Mouse (Mus musculus) layer of hippocampus, postnatal 36 days (tissue): ENCODE data around the gene Terf2. TPM values are rescaled to one million over a fixed set of nuclear protein-coding genes. Genes with fewer than 3 reads are reported as not detected.
A peak's percentile ranks its signal among the peaks of the same experiment; 100 is the strongest.

ENCODE experiments used
- DNase-seq, 2 experiments: peaks; one replicate each; pipeline ENCODE4 v3.0.0; 2022
- total RNA-seq, 2 experiments: library from RNA; stranded (reverse); gene quantifications; 2 replicates each; pipeline ENCODE4 v1.2.3; 2021

The Terf2 gene
- 10 to 100 TPM; 31.9 to 32.0 TPM for total RNA-seq

DNA sequence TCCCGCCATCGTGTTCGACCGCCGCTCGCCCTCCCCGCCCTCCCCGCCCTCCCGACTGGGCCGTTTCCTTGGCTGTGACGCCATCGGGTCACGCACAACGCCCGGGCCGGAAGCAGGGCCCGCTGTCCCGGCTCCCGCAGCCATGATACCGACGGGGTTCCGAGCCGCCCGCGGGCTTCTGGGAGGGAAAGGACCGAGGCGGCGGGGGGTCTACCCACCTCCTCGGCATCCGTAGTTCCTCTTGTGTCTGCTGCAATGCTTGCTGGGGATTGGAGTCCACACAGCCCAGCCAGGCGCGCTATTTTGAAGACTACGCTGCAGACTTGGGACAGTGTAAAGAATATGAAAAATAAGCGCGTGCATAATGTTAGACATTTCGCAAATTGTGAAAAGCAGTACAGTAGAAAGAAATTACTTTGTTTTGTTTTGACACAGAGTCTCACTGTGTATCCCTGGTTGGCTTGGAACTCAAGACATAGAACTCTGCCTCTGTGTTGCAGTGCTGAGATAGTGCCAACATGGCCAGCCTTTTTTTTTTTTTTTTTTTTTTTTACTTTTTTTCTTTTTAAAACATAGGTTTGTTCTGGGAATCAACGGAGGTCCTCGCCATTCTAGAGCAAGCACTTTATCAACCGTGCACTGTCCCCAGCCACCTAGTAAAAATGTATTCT is at the start of gene Terf2:
Gene Terf2, minus strand, starts transcription at position 182 of the 671 bp plus-strand sequence.
- peak; percentile 93 to 95 for DNase-seq

DNA sequence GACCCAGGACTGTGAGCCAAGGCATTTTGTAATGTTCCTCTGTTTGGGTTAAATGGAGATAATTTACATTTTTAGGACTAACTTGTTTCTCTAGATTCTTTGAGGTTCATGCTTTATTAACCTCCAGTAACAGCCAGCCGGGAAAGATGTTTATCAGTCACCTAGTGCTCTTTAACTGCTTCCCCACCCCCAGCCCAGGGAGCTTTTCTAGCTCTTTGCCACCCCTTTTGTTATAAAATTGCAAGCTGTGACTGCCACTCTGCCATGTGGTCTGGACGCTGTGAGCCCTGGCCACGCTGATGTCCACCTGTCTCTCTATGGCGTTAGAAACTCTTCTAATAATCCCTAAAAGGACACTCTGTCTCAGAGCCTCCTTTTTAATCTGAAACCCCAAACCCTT is 47.2 kb upstream of the Terf2 start:
- DNase-seq: no peak

DNA sequence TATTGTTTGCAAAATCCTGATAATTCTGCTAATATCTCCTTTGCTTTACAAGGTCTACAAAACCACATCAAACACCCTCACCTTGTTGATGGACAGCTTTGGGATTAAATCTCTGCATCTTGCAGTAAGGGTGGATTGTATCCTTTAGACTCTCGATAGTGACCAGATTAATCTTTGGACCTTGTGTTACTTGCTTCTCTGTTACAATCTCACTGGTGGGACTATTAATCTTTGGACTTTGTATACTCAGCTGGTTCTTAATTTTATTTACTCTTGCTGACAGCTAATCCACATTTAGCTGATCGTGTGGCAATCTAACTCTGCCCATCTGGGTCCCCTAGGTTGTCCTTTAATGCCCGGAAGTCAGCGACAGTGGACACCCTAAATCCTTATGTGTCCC is 46.2 kb upstream of the Terf2 start:
- DNase-seq: no peak

DNA sequence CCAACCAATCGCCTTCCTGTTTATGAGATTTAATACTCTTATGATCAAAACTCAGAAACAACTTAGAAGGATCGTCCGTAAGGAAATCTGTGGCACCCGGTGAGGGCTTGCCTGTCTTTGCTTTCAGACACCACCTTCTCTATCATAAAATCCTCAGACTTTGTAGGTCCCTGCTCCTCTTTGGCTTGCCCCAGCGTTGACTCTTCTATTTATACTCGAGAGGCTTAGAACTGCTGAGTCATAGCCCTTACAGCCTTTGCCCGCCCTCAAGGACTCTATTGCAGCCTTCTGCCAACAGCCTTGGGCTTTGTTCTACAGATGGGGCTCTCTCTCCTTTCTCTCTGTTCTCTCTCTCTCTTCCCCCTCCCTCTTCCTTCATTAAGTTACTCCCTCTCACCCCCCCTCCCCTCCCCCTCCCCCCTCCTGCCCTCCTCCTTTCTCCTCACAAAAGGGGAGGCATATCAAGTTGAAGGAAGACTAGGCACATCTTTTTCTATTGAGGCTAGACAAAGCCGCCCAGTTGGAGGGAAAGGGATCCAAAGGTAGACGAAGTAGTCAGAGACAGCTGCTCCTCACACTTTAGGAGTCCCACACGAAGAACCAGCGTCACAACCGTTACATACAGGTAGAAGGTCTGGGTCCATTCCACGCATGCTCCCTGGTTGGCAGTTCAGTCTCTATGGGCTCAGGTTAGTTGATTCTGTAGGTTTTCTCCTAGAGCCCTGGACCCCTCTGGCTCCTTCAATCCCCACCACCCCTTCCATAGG is 43.5 kb upstream of the Terf2 start:
- DNase-seq: no peak

DNA sequence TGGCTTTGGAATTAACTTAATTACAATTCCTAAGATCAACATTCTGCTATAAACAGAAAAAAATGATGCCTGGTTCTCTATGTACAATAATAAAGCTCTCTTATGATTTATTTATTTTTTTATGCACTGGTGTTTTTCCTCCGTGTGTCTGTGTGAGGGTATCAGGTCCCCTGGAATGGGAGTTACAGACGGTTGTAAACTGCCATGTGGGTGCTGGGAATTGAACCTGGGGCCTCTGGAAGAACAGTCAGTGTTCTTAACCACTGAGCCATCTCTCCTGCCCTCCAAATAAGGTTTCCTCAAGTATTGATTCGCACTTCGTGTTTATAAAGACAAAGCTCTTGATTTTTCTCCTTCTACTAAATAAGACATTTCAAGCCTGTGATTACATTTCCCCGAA is 42.0 kb upstream of the Terf2 start:
- no peak for DNase-seq

DNA sequence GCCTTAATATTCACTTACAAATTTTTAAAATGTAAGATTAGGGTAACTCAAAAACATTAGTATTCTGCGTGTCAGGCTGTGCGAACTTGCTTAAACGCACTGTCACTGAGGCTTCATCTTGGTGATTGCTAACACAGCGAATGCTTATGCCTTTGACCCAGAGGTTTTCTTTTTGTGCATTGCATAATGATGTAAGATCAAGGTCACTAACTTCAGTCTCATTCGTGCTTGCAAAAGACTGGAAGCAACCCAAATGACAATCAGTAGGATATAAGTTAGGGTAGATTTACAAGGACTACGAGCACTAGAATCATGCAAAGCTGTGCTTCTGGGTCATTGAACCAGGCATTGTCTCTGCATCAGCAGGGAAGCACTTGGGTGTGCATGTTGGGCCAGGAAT is 41.2 kb upstream of the Terf2 start:
- no peak for DNase-seq

DNA sequence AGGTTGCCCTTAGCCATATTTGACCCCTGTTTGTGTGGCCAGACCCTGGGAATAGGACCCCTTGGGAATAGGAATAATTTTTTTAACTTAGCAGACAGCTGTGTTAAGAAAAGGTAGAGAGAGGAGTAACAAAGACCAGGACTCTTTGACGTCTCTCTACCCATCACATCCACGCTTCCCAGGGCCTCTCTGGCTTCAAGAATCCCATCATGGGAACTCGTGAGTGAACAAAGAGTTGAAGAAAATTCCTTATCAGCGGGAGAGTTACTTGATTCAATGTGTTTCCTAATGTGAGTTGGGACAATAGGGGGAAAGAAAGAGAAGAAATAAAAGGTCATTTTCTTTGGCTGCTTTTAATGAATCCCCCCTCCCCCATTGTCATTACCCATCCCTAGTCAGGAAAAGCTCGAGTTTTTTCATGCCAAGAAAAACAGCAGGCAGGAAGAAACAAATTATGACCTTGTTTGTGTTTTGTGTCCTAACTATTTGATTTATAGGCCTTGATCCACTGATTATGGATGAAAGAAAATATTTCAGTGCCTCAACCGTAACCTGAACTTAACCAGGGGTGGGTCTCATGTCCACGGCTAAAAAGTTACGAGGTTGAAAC is 39.8 kb upstream of the Terf2 start:
- no peak for DNase-seq

DNA sequence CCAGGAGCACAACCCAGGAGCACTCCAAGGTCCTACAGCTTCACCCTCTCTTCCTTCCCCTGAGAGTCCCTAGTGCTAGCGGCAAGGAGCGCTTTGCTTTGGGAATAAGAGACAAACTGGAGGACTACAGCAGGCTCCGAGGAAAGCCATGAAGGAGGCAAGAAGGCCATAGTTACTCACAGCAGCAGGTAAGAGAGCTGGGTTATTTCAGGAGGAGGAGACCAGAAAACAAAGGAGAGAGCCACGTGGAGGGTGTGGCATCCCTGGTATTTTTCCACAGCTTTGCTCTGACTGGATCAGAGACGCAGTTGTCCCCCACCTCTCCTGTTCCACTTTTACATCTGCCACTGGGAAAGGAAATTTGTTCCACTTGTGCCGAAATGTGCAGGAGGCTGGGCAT is 37.5 kb upstream of the Terf2 start:
- no peak for DNase-seq

DNA sequence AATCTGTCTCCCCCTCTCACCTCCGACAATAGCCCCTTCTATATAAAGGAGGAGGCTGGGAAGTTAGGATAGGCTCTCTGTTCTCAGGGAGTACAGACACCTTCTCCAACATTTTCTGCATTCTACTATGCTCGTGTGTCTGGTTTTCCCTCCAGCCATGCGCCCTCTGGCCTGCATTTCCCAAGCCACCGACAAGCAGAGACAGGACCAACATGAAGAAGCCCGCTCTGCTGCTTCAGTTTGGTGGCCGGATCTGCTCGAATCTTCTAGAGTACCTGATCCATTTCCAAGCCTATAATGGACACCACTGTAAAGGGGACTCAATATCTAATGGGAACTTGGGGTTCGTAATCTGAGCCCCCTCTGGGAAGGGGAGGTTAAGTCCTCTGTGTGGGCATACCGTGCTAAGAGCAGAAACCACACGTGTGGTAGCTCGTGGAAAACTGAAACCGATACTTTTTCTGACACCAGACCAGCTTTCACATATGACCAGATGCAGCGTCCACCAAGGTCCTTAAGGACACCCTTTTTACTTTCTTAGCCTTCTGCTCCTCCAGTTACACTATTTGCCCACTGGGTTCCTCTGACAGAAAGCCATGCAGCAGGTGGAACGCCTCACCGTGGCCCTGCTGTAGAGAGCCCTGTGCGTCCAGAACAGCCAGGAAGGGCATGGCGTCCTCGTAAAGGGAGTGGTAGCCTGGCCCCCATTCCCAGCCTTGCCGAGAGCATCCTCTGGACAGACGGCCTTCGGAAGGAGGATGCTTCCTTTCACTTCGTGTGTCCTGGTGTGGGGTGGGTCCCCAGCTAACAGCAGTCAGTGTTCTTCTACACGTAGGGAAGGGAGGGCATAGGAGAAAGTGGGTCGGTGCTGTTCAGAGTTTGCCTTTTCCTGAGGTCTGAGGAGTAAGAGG is 36.5 kb upstream of the Terf2 start:
- DNase-seq: no peak

DNA sequence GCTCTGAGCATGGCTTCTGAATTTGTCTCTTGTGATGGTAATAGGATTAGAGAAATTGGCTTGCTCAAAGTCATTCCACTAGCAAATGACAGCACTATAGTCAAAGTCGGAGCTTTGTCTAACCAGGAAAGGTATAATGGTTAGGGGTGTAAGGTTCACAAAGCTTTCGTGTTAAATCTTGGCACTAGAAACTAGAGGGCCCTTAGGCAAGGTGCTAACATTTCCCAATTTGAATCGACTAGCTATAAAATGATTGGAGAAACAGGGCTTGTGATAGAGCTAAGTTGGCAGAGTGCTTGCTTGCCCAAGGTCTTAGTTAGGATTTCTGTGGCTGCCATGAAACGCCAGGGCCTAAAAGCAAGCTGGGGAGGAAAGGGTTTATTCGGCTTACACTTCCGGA is 33.7 kb upstream of the Terf2 start:
- no peak for DNase-seq

DNA sequence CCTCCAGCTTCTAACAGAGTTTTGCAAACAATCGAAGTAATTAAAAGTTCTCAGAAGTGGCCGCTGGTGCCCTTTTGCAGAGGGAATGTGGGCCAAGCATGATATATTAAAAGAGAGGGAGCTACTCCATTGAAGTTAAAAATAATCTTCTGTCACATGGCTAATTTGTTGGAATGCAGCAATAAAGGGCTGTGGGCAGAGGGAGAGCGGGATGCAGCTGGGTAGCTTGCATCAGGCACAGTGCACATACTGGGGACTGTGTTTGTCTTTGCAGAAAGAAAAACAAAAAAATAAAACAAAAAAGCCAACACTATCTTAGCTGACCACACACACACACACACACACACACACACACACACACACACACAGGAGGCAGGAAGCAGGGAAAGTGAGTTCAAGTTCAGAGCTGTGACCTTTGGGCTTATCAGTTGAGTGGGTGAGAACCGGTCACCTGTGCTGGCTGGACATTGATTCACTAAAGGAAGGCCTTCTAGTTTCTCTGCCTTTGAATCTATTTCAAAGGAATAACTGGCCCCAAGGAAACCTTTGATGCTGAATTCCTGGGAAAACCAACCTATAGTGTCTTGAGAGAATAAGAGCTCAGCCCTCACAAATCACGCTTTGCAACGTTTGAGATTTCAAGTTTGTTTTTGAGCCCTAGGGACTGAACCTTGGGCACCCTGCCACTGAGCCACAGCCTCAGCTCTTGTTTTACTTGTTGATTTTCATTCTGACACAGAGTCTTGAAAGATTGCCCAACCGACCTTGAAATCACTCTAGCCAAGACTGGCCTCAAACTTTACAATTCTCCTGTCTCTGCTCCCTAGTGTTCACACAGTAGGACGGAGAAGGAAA is 33.1 kb upstream of the Terf2 start:
- DNase-seq: no peak

DNA sequence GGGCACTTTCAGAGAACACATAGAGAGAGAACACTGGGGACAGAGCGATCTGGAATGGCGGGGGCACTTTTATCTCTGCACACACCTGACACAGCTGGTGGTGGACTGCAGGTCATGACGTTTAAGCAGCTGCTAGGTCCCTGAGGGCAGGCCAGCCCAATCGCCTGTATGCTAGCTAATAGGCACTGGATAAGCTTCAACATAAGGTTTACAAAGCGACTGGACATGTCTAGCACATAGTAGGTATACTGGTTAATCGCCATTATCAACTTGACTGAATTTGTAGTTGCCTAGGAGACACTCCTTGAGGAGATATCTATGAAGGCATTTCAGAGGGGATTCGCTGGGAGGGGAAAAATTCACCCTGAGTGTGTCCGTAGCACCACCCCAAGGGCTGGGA is 28.0 kb upstream of the Terf2 start:
- no peak for DNase-seq

DNA sequence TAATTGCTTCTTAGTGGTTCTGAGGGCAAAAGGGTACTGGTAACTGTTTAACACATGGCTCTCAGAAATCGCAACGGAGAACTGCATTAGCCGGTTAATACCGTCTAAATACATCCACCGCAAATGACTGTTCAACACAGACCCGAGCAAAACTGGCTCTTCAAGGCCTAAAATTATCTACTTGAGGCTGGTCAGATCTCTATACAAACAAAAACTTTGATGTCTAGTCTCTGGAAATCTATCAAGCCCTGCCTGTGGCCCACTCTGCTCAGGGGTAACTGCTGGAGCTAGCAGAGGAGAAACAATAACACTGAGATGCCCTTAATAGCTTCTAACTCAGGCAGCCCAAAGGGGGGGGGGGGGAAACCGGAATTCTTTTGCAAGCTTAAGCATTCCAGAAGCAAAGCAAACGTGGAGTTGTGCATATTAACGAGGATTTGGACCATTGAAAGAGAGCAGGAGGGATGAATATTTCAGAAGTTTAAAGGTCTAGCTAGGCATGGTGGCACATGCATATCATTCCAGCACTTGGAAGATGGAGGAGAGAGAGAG is 26.8 kb upstream of the Terf2 start:
- no peak for DNase-seq

DNA sequence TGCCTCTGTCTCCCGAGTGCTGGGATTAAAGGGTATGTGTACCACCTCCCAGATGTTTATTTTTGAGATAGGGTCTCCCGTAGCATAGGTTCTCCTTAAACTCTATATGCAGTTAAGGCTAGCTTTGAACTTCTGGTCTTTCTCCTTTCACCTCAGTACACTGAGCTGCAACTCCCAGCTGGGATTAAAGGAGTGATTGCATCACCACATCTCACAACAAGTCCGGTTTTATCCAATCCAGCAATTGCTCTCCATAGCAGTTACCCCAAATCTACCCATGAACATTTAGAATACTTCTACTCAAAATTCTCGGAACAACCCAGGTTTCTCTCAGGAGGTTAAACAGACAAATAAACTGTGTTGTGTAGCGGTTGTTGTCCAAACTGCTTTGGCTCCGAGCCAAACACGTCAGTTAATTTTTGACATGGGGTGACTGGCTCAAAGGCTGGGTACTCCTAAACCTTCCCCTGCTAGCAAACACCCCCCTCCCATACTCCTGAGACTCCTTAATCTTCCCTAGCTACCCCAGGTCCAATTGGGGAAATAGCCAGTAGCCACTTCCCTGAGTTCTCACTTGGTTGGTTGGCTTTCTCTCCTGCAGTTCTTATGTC is 25.4 kb upstream of the Terf2 start:
- no peak for DNase-seq

DNA sequence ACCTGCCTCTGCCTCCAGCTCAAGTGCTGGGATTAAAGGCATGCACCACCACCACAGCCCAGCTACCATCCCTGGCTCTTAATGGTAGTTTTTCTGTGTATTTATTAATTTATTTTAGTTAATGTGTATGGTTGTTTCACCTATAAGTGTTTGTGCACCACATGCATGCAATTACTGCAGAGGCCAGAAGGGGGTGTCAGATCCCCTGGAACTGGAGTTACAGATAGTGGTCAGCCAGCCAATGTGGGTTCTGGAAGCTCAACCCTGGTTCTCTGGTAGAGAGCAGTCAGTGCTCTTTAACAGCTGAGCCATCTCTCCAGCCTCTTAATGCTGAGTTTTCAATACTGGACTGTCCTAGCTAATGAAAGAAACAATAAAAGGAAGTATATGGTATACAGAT is 24.5 kb upstream of the Terf2 start:
- no peak for DNase-seq

DNA sequence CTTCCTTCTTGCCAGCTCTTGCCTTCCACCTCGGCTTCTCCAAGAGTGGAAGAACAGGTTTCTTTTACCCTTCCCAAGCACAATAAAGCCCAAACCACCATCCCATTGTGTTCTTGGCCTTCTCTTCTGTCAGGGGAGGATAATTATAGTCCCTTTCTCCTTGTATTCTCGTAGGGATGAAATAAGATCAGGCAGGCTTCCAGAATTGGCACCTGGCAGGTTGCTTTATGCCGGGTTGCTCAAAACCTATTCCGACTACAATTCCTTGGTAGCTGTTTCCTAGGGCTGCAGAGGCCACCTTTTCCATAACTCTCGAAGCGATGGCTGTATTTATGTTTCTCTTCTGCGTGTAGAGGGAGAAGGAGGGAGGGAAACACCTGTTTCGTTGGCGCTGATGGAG is 23.1 kb upstream of the Terf2 start:
- no peak for DNase-seq

DNA sequence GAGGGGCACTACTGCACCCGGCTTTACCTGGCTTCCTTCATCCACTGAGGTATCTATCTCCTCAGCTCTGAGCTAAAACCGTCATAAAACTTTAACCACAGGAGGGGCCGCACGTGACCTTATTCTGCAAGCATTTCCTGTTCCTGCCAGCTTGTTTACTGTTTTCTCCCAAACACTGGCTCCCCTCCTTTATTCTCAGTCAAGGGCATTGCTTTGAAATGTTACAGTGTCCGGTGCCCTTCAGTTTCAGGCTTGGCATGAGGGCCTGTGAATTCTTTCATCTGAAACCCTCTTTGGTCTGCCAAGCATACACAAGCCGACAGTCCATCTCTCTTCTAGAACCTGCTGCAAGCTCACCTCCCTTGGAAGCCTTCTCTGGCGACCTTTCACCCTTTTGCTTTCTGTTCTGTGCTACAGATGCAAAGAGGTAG is 22.5 kb upstream of the Terf2 start:
- DNase-seq: no peak

DNA sequence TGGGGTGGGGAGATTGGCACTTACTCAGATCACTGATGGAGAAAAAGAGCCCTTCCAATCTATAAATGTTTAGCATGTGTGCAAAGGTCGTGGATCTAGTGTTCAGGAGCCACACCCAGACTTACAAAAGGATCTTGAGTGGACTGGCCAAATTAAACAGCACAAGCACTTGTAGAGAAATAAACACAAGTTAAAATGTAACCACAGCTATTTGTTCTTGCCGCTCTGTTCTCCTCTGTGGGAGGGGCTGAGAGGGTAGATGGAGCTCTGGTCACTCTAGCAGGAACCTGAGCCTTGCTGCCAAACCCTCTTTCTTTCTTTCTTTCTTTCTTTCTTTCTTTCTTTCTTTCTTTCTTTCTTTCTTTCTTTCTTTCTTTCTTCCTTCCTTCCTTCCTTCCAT is 20.7 kb upstream of the Terf2 start:
- DNase-seq: no peak

DNA sequence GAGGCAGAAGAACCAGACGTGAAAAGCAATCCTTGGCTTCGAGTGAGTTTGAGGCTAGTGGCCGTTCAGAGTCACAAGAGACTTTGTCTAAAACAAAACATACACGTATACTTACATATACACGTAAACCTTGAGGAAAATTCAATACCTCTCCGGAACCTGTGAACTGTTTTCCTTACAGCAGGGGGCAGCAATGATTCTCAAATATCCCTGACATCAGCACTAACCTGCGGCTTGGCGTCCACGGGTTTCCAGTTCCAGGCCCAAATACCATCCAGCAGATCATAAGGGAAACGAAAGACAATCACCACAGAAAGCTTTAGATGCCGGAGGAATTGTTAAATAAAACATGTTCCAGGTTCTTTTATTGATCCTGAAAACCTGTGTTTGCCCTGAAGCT is 19.7 kb upstream of the Terf2 start:
- peak; percentile 53 to 70 for DNase-seq

DNA sequence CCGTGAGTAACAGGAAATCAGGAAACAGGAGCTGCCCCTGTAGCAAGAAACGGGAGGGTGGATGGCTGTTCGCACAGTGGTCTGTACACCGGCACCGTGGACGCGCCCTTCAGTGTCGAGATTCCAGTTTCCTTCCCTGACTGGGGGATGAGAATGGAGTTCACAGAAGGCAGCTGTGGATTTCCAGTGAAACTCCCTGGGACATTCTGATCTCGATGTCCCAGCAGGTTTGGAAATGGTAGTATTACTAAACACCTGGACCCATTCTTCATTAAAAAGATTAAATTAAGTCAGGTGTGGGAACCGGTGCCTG is 18.6 kb upstream of the Terf2 start:
- DNase-seq: no peak
